Mouse (Mus musculus): ENCODE data around the gene Fbxl17. TPM values are rescaled to one million over a fixed set of nuclear protein-coding genes. Genes with fewer than 3 reads are reported as not detected.

The Fbxl17 gene
- polyA plus RNA-seq, 1 experiment from 2014 or later: 3.3 TPM

DNA sequence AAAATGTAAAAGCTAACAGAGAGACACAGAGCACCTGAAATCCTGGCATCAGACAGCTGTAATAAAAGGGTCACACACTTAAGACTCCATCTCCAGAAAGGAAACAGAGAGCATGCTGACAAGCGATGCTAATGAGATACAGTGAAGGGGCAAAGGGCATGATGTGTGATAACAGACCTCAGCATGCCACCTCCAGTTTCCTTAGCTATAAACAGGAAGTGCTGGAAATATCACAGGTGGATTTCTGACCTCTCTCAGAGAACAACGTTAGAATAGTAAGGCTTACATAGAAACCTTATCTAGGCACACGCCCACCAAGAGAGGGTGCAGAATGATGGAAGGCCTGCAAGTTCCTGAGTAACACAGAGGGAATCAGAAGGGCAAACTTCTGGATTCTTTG lies 88.3 kb downstream of the Fbxl17 start:
- 71% methylated on average over 3 of the region's 3 CpGs for WGBS (ENCODE audit: insufficient replicate concordance)

DNA sequence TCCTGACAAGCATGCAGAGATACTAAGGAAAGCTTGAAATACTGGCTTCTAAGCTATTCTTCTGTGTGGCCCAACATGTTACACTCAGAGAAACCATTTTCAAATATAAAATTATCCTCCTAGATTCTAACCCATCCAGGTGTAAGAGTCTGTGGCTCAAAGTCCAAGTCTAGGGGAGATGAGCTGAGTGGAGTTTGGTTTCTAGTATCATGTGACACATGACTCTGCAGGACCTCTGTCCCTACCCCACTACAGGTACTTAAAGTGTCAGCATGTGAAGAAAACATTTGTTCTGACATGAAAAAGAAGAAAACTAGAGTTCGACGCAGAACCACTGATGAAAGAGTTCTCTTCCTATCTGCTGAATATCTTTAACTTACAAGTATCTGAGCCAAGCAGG lies 89.7 kb downstream of the Fbxl17 start:
- H3K4me2 ChIP-seq (ENCODE audit: low read depth, low read length): no peak overlapping the region
- H3K36me3 ChIP-seq (replicated peaks; ENCODE audit: insufficient read depth, low read length): no peaks in the 10 kb centered on the region
- H3K4me1 ChIP-seq (ENCODE audit: insufficient read depth): no peaks in the 10 kb centered on the region
- WGBS (ENCODE audit: insufficient replicate concordance): 89% methylated on average over 2 of the region's 2 CpGs
- H3K27ac ChIP-seq (ENCODE audit: low read depth): no peak overlapping the region
- no peaks in the 10 kb centered on the region for H3K9me3 ChIP-seq (ENCODE audit: low read length)
- no peak overlapping the region for H3K9ac ChIP-seq (replicated peaks)
- no peak for TF ChIP-seq EP300 (IDR thresholded peaks at IDR 0.05; ENCODE audit: low read depth)
- TF ChIP-seq CTCF (IDR thresholded peaks at IDR 0.05; ENCODE audit: low read depth): no peak
- DNase-seq (no peak), ATAC-seq (no peak)
- no peaks in the 10 kb centered on the region for H3K27me3 ChIP-seq (ENCODE audit: insufficient read depth, low read length)
- no peak overlapping the region for H3K4me3 ChIP-seq (ENCODE audit: low read depth, low read length)

More for the DNA sequence above, 88.3 kb downstream of the Fbxl17 start:
- H3K27me3 ChIP-seq (ENCODE audit: insufficient read depth, low read length): no peaks in the 10 kb centered on the region
- no peak overlapping the region for H3K27ac ChIP-seq (ENCODE audit: low read depth)
- ATAC-seq (no peak), DNase-seq (no peak)
- H3K36me3 ChIP-seq (replicated peaks; ENCODE audit: insufficient read depth, low read length): no peaks in the 10 kb centered on the region
- TF ChIP-seq EP300 (IDR thresholded peaks at IDR 0.05; ENCODE audit: low read depth) (no peak), CTCF (IDR thresholded peaks at IDR 0.05; ENCODE audit: low read depth) (no peak)
- H3K4me2 ChIP-seq (ENCODE audit: low read depth, low read length): no peak overlapping the region
- H3K4me3 ChIP-seq (ENCODE audit: low read depth, low read length): no peak overlapping the region
- no peaks in the 10 kb centered on the region for H3K4me1 ChIP-seq (ENCODE audit: insufficient read depth)
- H3K9me3 ChIP-seq (ENCODE audit: low read length): no peaks in the 10 kb centered on the region
- H3K9ac ChIP-seq (replicated peaks): no peak overlapping the region

DNA sequence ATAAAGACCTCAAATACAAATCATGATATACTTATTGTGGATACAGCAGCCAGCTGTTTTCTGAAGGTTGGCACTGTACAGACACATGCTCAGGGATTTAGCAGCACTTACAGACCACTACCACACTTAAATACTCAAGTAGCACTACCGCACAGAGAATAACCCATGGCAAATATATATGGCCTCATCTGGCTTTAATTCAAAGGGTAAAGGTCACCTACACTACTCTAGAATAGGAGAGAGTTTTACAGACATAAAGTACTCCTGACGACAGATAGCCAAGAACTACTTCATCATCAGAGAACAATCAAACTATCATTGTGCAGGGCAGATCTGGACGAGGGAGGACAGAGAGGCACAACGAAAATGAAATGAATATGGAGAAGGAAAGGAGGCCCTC lies 93.9 kb downstream of the Fbxl17 start:
- ATAC-seq (no peak), DNase-seq (no peak)
- H3K36me3 ChIP-seq (replicated peaks; ENCODE audit: insufficient read depth, low read length): no peaks in the 10 kb centered on the region
- peaks cover 15% of the 10 kb centered on the region for H3K4me1 ChIP-seq (ENCODE audit: insufficient read depth)
- no peaks in the 10 kb centered on the region for H3K27me3 ChIP-seq (ENCODE audit: insufficient read depth, low read length)
- TF ChIP-seq CTCF (IDR thresholded peaks at IDR 0.05; ENCODE audit: low read depth): no peak
- TF ChIP-seq EP300 (IDR thresholded peaks at IDR 0.05; ENCODE audit: low read depth): no peak
- H3K27ac ChIP-seq (ENCODE audit: low read depth): no peak overlapping the region
- H3K4me2 ChIP-seq (ENCODE audit: low read depth, low read length): no peak overlapping the region
- 70% methylated on average over 4 of the region's 4 CpGs for WGBS (ENCODE audit: insufficient replicate concordance)
- H3K9me3 ChIP-seq (ENCODE audit: low read length): no peaks in the 10 kb centered on the region
- no peak overlapping the region for H3K9ac ChIP-seq (replicated peaks)
- no peak overlapping the region for H3K4me3 ChIP-seq (ENCODE audit: low read depth, low read length)

DNA sequence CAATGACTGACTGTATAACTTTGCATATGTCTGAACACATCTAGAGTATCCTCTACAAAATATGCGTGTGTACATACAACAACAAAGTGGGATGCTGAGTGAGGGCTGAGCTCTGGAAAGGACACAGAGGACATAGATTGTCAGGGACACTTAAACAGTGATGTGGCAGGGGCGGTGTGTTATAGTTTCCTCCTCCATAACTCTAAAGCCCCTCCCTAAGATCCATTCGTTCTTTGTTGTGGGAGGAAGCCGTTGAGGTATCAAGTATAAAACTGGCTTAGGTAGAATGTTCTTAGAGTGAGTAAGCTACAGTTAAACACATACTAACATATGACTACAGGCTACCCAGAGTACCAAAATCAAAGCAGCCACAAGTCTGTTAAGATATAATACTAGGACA lies 94.3 kb downstream of the Fbxl17 start:
- H3K27ac ChIP-seq (ENCODE audit: low read depth): no peak overlapping the region
- TF ChIP-seq EP300 (IDR thresholded peaks at IDR 0.05; ENCODE audit: low read depth): no peak
- no peak for TF ChIP-seq CTCF (IDR thresholded peaks at IDR 0.05; ENCODE audit: low read depth)
- H3K9me3 ChIP-seq (ENCODE audit: low read length): no peaks in the 10 kb centered on the region
- DNase-seq: no peak
- no peak overlapping the region for H3K9ac ChIP-seq (replicated peaks)
- no peak overlapping the region for H3K4me3 ChIP-seq (ENCODE audit: low read depth, low read length)
- H3K4me2 ChIP-seq (ENCODE audit: low read depth, low read length): no peak overlapping the region
- H3K4me1 ChIP-seq (ENCODE audit: insufficient read depth): peaks cover 15% of the 10 kb centered on the region
- no peaks in the 10 kb centered on the region for H3K27me3 ChIP-seq (ENCODE audit: insufficient read depth, low read length)
- 63% methylated on average over 4 of the region's 4 CpGs for WGBS (ENCODE audit: insufficient replicate concordance)
- no peaks in the 10 kb centered on the region for H3K36me3 ChIP-seq (replicated peaks; ENCODE audit: insufficient read depth, low read length)
- ATAC-seq: no peak

DNA sequence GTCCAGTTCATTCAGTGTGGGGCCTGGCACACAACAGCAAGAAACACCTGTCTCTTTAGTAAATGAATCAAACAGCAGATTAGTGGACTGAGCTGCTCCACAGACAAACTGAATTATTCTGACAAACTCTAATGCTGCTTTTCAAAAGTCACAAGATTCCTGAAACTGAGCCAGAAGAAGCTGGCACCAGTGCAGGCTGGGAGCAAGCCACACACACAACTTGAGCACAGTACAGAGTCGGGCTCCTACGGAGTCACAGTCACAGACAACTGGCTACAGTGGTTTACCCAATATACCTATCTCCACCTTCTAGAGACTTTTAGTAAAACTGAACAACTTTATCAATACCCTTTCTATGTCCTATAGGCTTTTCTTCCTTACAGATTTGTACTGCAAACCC lies 94.8 kb downstream of the Fbxl17 start:
- Histone ChIP-seq H3K4me2 (ENCODE audit: low read depth, low read length) (no peak overlapping the region), H3K4me3 (ENCODE audit: low read depth, low read length) (no peak overlapping the region)
- no peak for DNase-seq

DNA sequence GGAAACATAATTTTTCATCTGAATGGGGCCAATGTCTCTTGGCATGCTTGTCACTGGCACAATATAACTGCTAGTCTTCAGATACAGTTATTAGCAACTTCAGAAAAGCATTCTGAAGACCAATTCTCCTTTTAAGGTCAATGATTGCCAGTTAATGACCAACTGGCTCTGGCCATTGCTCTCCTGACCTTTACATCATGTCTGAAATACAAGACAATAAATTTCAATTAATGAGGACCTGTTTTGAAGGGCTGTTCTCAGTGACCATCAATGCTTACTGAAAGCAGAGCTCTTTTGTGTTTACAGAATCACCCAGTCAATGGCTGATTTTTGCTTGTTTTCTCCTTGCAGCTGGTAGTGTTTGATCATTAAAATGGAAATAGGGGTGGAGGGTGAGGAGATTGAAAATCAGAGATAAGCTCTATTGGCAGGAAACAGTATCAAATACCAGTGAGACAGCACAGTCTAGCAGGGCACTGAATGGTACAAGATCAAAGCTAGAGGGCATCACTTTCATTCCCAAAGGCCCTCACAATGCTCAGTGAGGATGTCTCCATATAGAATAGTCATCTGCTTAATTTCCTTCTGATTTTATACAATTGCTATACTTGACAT lies 95.9 kb downstream of the Fbxl17 start:
- Histone ChIP-seq H3K4me2 (ENCODE audit: low read depth, low read length) (no peak overlapping the region), H3K27me3 (ENCODE audit: insufficient read depth, low read length) (no peaks in the 10 kb centered on the region), H3K36me3 (replicated peaks; ENCODE audit: insufficient read depth, low read length) (no peaks in the 10 kb centered on the region), H3K9ac (replicated peaks) (no peak overlapping the region), H3K4me3 (ENCODE audit: low read depth, low read length) (no peak overlapping the region), H3K27ac (ENCODE audit: low read depth) (no peak overlapping the region), H3K4me1 (ENCODE audit: insufficient read depth) (peaks cover 15% of the 10 kb centered on the region), H3K9me3 (ENCODE audit: low read length) (no peaks in the 10 kb centered on the region)
- no peak for DNase-seq
- ATAC-seq: no peak
- TF ChIP-seq EP300 (IDR thresholded peaks at IDR 0.05; ENCODE audit: low read depth) (no peak), CTCF (IDR thresholded peaks at IDR 0.05; ENCODE audit: low read depth) (no peak)

More for the DNA sequence above, 94.8 kb downstream of the Fbxl17 start:
- Histone ChIP-seq H3K27me3 (ENCODE audit: insufficient read depth, low read length) (no peaks in the 10 kb centered on the region), H3K36me3 (replicated peaks; ENCODE audit: insufficient read depth, low read length) (no peaks in the 10 kb centered on the region), H3K4me1 (ENCODE audit: insufficient read depth) (peaks cover 15% of the 10 kb centered on the region), H3K9ac (replicated peaks) (no peak overlapping the region), H3K9me3 (ENCODE audit: low read length) (no peaks in the 10 kb centered on the region), H3K27ac (ENCODE audit: low read depth) (no peak overlapping the region)
- WGBS (ENCODE audit: insufficient replicate concordance): 68% methylated on average over 2 of the region's 2 CpGs
- no peak for ATAC-seq
- no peak for TF ChIP-seq CTCF (IDR thresholded peaks at IDR 0.05; ENCODE audit: low read depth)
- no peak for TF ChIP-seq EP300 (IDR thresholded peaks at IDR 0.05; ENCODE audit: low read depth)
